Mouse (Mus musculus) thymus, adult 18-20 months (tissue): ENCODE data around the gene Sun5.
"Not testable (repeated sequence)": the region's sequence is repeated elsewhere in the genome, so short reads cannot be mapped to it uniquely, and the experiment has no call there.

Experiments used
- DNase-seq, 2 experiments: peaks; one replicate each; pipeline ENCODE4 v3.0.0; 2022; ENCODE audit warnings: mixed read lengths in 2 of 2

Gene Sun5

DNA sequence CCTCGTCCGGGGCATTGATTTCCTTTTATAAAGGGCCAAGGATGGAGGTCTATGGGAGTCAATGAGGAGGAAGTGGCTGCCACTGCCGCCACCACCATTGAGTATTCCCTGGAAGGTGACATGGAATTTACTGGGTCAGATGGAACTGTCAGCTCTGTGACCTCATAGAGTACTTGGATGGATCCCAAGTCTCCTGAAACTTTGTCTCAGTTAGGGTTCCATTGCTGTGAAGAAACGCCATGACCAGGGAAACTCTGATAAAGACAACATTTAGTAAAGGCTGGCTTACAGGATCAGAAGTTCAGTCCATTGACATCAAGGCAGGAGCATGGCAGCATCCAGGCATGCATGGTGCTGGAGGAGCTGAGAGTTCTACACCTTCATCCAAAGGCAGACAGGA, at the start of gene Sun5:
Sun5 (minus strand) TSS at position 101 of the 400 bp plus-strand sequence.
- no peak for DNase-seq

DNA sequence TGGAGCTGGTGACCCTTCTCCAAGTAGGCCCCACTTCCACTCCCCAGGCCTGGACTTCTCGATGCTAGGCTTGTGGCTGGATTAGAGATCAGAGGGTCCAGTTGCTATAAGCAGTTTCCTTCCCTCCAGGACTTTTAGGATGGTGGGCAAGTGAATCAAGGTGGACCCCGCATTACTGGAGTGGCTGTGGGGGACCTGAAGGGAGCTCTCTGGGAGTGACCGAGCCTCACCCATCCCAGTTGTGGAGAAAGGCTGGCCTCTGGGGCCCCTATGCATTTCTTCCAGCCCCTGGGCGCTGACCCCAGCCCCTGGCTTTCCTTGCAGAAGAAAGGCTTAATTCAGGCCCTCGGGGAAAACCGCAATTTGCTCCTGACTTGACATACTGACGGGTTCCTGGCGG, 47.0 kb upstream of the Sun5 start, which contains the start of gene Bpifb3:
Bpifb3 (plus strand) TSS at position 301 of the 400 bp plus-strand sequence.
- no peak for DNase-seq

DNA sequence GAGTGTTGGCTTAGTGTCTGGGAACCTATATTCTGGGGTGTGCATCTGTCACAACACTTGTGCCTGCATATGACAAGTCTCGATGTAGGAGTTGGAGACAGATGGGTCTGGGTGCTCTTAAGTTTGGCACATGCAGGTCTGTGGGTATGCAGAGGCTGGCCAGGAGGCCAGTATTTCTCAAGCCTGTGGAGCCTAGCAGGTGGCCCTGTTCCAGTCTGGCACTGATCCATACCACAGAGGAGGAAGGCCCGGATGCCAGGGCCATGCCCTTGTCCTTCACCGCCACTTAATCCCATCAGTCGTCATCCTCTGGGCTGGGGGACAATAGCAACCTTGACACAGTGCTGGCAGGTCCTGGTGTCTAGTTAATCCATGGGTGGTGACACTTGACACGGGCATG, 43.3 kb upstream of the Sun5 start:
- no peak for DNase-seq

DNA sequence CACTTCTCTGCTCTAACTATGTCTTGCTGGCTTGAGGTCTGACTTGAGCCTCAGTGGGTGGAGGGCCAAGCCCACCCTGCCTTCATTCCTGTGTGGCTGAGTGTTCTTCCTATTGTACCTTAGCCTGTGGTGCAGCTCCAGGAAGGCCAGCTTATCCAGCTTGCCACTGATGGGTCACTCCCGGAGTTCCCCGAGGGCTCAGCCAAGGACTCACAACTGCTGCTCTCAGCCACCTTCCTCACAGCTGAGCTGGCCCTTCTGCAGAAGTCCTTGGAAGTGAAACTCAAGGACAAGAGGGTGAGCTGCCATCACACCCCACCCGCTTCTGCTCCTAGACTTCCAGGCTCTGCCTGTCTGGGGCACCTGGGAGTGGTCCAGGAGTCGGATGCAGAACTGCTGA, 35.7 kb upstream of the Sun5 start:
- DNase-seq: no peak

DNA sequence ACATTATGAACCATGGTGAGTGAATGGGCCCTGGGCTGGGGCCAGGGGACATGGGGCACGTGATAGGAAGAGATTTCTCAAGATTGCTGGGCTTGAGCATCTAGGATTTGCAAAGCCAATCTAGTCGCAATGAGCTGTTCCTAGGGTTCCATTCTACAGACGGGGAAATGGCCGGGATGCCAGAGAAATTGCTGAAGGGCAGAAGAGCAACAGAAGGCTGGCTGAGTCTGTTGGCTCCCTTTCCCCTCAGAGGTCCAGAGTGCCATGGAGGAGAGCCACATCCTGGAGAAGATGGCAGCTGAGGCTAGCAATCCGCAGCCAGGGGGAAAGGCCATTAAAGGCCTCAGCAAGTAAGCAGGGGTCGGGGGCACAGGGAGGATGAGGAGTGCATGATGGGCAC, 31.8 kb upstream of the Sun5 start:
- no peak for DNase-seq

DNA sequence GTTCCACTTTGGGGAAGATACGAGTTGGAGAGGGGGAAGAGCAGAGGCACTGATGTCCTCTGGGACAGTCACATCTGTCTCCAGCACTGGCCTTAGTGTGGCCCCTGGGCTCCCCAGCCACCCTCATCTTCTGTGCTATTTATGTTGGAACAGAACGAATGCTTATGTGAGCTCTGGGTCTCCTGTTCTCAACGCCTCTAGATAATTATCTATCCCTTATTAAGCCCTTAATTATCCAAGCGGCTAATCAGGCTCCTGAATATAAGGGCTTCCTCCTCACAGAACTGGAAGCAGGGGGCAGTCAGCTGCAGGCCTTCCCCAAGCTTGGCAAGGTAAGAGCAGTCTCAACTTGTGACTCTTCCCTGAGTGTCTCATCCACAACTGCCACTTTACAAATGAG, 29.2 kb upstream of the Sun5 start, which contains the start of gene Bpifb6:
Bpifb6 (plus strand) TSS at position 301 of the 400 bp plus-strand sequence.
- DNase-seq: no peak

DNA sequence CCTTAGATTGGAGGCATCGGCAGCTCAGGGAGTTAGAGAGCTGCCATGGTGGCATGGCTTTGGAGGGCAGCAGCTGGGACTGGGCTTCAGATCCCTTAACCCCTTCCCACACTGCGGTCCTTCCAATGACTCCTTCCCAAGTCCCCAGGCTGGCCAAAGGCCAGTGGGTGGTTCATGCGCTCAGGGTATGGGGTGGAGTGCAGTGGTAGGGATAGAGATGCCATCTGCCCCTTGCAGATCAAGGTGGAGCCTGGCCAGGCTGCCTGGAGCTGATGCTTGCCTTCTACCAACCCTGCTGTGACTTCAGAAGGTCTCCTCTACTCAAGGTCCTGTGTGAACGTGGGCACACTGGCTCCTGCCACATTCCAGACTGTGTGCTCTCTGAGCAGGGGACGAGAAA, 28.2 kb upstream of the Sun5 start:
- DNase-seq: no peak

DNA sequence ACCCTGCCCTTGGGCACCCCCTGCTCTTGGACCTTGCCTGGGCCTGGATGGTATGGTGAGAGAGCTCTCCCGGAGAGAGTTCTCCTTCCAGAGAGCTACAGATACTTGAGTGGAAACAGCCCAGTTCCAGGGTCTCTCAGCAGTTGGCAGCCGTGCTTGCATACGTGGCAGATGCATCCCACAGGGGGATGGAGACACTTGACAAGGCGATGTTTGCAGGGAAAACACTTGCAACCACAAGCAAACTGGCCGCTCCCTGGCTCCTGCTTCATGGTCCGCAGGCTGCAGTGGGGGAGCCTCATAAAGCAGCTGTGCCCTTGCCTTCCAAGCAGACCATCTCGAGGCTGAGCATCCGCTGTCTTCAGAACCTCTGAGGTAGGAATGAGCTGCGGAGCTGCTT, 3.9 kb upstream of the Sun5 start, which contains the start of gene Bpifb2:
Bpifb2 (plus strand) TSS at position 301 of the 400 bp plus-strand sequence.
- no peak for DNase-seq

DNA sequence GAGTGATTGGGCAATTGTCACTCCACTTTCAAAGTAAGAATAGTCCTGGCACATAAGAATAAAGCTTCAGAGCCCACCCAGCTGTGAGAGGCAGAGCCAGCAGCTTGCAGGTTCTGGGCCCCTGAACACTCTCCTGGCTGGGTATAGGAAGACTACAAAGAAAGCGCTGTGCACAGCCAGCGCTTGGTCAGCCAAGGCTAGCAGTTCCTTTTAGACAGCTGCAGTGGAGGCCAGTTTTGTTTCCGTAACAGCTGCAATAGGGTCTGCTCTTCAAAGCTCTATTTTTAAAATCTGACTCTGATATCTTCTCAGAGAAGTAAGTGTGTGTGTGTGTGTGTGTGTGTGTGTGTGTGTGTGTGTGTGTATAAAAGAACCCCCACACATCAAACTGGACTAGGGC, 8.9 kb downstream of the Sun5 start:
- no peak for DNase-seq

DNA sequence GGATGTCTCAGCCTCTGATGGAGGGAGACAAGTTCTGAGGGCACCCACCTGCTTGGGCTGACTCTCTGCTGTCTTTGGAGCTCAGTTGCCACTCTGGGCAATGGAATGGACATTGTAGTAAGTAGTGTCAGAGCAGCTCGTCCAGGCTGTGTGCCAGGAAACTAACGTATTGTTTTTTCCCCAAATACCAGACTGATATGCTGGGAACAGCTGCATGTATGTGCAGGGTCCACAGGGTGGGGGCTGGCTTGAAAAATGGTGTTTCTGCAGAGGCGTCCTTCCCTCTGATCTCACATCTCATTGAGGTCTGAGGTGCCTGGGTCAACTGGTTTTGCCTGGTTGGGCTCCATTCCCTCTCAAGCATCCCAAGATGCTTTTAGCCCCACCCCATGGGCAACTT, 10.2 kb downstream of the Sun5 start:
- DNase-seq: no peak

DNA sequence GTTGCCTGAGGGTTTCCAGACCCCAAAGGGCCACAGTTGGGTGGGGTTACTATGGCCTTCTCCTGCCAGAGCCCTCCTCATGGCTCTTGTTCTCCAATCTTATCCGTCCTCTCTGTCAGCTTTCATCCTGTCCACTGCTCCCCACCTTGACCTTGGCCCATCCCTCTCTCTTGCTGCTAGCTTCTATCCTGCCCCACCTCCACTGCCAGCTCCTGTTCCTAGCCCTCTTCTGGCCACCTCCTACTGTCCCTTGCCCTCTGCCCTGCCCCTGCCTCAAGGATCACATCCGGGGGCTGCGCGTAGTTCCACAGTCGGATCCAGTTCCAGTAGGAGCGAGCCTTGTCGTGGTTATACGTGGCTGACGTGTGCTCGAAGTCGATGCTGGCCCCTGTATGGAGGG, 10.6 kb downstream of the Sun5 start:
- no peak for DNase-seq

DNA sequence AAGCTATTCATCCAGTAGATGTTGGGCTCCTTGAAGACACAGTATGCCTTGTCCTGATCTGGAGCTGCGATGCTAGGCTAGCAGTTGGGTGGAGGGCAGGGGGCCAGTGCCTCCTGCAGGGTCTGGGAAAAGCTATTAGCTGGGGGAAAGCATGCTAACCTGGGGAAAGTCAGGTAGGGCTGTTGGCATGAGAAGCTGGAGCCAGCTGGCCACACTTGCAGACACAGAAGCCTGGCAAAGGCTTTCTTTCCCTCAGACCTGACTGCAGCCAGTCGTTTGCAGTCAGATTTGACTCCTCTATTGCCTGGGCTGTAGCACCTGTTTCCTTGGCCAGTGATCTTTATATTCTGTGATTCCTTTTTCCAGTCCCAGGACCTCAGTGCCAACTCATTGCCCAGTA, 11.3 kb downstream of the Sun5 start:
- no peak for DNase-seq

DNA sequence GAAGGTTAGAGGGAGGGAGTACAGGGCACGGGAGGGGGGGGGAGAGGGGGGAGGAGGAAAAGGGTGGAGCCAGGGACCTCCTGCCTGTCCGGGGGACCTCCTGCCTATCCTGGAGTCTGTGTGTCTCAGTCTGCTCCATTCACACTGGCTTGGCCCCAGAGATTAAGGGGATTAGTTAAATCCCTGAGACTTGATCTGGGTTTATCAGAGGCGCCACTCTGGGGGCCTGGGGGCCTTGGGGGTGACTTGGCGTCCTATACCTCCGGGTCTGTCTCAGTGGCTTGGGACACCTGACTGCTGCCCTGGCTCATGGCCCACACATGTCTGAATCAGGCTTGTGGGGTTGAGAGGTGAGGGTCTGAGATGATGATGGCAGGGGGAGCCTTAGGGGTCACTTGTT, 17.3 kb downstream of the Sun5 start:
- DNase-seq: no peak

DNA sequence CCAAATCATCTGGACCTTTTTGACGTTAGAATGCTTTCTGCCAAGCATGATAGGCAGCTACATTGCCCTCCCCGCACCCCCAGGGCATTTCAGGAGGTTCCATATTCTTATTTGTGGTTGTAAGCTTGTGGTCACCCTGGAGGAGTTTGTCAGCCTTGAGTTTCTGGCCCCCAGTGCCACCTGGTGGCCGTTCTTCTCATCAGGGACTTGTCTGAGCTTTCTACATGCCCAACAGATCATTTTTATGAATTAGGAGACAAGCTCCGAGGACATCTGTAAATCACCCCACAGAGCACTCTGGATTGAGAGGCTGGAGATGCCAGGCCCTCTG, 19.9 kb downstream of the Sun5 start:
- DNase-seq: no peak

DNA sequence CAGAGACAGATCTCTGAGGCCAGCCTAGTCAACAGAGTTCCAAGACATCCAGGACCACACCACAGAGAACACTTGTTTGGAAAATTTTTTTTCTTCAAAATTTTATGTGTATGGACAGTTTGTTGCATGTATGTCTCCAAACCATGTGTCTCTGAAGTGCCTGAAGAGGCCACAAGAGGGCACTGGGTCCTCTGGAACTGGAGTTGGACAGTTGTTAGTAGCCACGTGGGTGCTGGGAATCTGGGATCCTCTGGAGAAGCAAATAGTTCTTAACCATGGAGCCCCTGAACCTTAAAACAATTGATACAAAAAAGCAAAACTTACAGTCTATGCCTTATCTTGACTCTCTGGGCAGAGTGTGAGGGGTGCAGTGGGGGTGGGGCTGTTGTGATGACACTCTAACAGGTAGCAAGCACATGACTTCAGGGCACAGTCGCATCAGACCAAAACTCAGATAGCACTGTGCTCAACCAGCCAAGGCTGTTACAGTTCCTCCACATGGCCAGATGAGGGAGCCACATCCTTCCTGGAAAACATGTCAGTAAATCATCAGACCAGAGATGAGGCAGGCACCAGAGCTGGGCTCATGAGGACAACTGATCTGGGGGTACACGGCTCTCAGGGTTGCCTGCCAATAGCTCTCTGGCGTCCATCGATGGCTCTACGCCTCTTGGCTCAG, 20.4 kb downstream of the Sun5 start:
- no peak for DNase-seq

DNA sequence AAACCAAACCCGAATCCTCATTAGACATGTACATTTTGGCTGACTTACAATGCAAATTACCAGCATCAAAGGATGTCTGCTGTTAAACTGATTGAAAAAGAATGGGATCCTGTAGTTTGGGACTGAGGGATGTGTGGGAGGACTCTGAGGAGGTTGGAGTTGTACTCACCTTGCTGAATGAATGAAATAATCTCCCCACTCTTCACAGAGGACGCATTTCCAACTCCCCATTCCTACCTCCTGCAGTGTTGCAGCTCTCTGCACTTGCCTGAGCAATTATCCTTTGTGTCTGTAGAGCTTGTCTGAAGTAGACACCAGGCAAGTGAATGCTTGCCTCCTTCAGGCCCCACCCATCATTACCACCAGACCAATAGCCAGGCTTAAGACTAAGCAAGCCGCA, 22.5 kb downstream of the Sun5 start:
- DNase-seq: no peak

DNA sequence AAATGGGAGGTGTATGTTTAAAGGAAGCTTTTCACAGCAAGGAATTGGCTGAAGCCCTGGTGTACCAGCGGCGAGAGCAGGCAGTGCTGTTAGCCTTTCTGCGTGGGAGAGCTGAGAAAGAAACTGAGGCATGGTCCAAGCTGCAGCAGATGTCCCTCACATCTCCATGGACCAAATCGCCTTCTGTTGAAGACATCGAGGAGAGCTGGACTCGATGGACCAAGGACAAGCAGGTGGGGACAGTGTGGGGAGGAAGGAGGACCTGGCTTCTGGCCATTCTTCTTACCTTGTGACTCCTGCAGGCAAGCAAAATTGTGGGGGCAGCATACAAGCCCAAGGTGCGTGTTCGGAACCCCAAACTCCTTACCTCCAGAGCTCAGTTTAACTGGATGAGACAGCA, 28.0 kb downstream of the Sun5 start:
- no peak for DNase-seq

DNA sequence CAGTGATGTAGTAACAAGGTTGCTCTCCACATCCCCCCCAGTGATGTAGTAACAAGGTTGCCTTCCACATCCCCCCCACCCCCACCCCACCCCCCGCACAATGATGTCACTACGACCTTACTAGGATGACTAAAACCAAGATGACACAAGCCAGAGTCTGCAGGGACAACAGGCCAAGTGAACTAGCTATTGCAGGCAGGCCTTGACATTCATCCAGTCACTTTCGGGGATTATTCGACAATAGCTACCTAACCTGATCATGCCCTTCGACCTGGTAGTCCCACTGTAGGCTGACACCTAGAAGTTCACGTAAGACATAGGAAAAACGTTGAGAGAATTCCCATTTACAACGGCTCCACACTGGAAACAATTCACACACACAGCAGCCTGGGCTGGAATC, 37.6 kb downstream of the Sun5 start:
- DNase-seq: no peak

DNA sequence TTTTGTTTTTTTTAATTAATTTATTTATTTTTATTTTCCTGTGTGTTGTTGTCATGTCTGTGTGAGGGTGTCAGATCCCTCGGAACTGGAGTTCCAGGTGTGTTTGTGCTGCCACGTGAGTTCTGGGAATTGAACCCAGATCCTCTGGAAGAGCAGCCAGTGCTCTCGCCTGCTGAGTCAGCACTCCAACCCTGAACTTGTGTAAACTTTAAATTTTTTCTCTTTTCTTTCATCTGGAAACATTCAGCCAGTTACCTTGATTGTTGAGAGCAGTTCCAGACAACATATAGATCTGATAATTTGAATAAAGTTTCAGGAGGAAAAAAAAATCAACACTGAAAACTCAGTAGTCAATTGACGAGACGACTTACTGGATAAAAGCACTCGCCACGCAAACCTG, 42.2 kb downstream of the Sun5 start:
- no peak for DNase-seq

DNA sequence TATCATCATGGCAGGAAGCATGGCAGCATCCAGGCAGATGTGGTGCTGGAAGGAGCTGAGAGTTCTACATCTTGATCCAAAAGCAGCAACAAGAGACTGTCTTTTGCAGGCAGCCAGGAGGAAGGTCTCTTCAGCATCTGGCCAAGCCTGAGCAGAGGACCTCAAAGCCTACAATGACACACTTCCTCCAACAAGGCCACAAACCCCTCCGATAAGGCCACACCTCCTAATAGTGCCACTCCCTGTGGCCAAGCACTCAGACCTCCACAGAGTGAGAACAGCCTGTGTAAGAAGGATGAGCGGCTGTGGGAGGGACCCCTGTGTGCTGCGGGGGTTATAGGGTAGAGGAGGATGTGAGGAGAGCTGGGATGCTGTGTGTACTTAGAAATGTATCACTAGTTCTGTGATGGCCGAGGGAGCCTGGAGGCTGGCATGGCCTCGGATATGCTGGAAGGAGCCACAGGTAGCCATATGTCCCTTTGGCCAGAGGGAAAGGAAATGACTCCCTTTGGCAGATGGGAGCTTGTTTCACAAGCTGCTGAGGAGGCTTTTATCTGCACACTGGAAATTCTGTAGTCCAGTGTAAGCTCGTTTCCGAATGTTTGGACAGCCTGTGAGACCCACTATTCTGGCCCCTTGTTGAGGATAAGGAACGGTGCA, 43.6 kb downstream of the Sun5 start:
- DNase-seq: no peak

DNA sequence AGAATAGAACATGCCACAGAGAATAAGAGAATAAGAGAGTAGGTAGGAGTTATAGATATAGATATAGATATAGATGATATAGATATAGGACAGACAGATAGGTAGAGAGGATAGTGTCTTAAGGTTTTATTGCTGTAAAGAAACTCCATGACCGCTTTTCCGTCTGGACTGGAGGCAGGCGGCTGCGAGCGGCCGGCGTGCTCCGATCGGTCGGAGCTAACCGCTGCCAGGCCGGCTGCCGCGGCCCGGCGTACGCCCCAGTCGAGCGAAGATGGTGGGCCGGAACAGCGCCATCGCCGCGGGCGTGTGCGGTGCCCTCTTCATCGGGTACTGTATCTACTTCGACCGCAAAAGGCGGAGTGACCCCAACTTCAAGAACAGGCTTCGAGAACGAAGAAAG, 45.0 kb downstream of the Sun5 start:
- not testable (repeated sequence) for DNase-seq

DNA sequence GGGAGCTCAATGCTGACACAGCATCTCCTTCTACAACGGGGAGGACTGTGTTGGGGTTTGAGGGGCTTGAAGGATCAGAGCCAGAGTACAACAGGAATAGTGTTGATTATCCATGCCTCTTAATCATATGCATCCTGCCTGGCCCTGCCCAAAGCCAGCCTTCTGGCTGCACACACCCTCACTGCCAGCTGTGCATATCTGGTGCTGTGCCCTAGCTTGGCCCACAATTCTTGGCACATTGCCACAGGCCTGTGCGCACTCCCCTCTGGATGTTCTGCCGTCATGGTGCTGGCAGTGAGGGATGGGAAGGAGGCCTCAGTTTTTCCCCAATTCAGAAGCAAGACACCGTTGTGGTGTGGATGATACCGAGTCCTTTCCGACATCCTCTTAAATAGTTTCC, 46.3 kb downstream of the Sun5 start:
- no peak for DNase-seq

DNA sequence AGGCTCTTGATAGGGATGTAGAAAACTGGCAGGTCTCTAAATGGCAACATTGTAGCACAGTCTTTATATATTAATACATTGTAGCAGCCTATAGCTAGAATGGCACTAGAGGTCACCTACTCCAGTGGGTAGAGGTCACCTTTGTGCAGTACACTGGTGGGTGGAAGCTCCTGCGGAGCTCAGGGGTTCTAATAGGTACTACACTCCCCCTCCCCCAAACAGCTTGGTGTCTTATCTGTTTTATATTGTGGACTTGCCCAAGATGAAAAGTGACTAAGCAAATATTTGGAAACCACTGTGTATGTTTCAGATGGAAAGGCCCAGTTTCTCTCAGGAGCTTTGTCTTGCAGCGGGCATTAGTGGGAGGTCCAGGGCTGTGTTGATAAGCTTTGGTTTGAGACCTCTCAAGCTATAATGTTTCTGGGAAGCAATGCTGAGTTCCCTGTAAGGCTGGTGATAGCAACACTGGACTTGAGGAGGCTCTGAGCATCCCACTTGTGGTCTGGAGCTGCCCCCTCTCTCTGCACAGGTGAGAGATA, 48.8 kb downstream of the Sun5 start:
- no peak for DNase-seq

DNA sequence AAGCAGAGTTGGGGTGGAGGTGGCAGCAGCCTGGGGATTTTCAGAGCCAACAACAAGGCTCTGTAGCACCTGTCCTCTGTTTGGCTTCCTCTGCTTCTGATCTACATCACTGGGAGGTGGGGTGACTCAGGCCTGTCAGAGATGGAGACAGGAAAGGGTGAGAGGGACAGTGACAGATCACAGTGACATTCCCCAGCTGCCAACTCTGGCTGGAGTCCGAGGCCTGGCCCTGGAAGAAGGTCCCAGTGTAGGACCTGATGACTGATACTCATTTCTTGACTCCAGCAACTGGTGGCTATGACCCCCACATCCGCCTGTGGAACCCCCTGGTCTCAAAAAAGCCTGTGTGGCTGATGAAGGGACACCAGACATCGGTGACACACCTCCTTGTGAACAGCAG, 61.0 kb downstream of the Sun5 start:
- no peak for DNase-seq

DNA sequence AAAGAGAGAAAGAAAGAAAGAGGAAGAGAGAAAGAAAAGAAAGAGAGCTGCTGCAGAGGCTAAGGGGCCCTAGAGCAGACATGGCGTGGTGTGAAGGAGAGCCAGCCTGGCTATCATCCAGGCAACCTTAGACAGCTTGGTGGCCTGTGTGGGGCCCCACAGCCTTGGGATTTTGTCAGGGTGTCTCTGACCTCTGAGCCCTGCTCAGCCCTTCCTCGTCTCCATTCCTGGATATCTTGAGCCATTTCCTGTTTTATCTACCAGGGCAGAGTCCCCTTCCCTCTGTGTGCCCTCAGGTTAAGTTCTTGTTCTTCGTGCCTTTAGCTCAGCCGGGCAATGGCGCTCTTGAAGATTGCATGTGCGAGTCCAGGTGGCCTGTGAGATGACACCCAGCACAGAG, 62.0 kb downstream of the Sun5 start:
- no peak for DNase-seq
